Mouse (Mus musculus) testis, adult 2 months (tissue): ENCODE results near the gene Txn1. TPM values are rescaled to one million over a fixed set of nuclear protein-coding genes. Genes with fewer than 3 reads are reported as not detected.

Source experiments
- H3K27ac ChIP-seq: fragments of 200-500 bp; 2 replicates; pipeline ENCODE4 v1.5.1; 2012; ENCODE audit warnings: low read depth, low read length; ENCODE audit not compliant: control insufficient read depth, insufficient read depth
- H3K27me3 ChIP-seq: fragments of 200-500 bp; 2 replicates; pipeline ENCODE4 v1.6.1; 2012; ENCODE audit warnings: mild to moderate bottlenecking, low read length, moderate library complexity; ENCODE audit not compliant: control insufficient read depth, insufficient read depth
- H3K36me3 ChIP-seq: fragments of 200-500 bp; 2 replicates; pipeline ENCODE4 v1.6.1; 2012; ENCODE audit warnings: mild to moderate bottlenecking, low read length; ENCODE audit not compliant: control insufficient read depth, insufficient read depth
- H3K4me1 ChIP-seq: fragments of 200-500 bp; 2 replicates; pipeline ENCODE4 v1.6.1; 2012; ENCODE audit warnings: low read length; ENCODE audit not compliant: control insufficient read depth, insufficient read depth
- H3K4me3 ChIP-seq: fragments of 200-500 bp; 2 replicates; pipeline ENCODE4 v1.5.1; 2012; ENCODE audit warnings: low read depth, mild to moderate bottlenecking, low read length, moderate library complexity, mixed read lengths; ENCODE audit not compliant: control insufficient read depth
- CTCF ChIP-seq: fragments of 200-500 bp; IDR thresholded peaks from 2 replicates; pipeline ENCODE4 v1.5.1; 2012; ENCODE audit warnings: low read depth, mild to moderate bottlenecking, inconsistent platforms, low read length, moderate library complexity; ENCODE audit not compliant: control insufficient read depth, insufficient read depth, insufficient replicate concordance
- POLR2A ChIP-seq: fragments of 200-500 bp; IDR thresholded peaks from 2 replicates; pipeline ENCODE4 v1.6.1; 2012; ENCODE audit warnings: low read depth, mild to moderate bottlenecking, inconsistent platforms, low read length, moderate library complexity; ENCODE audit not compliant: control insufficient read depth
- polyA plus RNA-seq: library from polyadenylated mRNA; depleted of rRNA; stranded (reverse); fragments of >200 nt; gene quantifications from 2 replicates; pipeline ENCODE4 v1.2.3, GENCODE M21; 2012

Txn1 gene
- polyA plus RNA-seq, 1 experiment = 19.7 TPM

DNA sequence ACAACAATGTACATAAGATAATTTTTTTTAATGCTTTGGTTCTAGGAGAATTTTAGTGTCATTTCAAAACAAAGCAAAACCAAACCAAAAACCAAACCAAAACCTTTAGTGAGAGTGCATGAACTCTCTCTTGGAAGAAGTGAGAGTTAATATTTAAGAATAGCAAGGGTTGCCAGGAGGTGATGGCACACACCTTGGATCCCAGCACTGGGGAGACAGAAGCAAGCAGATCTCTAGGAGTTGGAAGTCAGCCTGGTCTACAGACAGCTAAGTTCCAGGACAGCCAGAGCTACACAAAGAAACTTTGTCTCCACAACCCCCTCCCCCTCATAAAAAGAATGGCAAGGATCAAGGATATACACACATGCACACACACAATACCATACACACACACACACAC, 43.2 kb downstream of the Txn1 start:
- no peak for TF ChIP-seq POLR2A
- H3K36me3 ChIP-seq = no peaks in the 10 kb centered on the region

DNA sequence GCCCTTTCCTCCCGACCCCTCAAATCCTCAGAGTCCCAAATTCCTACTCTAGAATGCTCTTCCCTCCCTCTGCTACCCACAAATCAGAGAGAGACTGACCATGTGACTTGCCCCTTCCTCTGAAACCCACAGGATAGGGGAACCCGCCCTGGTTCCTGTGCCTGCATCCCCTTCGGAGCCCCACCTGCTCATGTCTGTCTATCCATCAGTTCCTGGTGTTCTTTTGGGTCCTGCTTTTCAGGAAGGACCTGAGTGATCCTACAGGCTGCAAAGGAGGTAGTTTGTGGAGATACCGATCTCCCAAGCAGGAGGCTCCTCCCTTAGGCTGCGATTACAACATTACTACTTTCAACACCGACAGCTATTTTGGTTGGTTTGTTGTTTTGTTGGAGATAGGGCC, 47.4 kb downstream of the Txn1 start:
- no peak for TF ChIP-seq CTCF
- TF ChIP-seq POLR2A = no peak
- no peaks in the 10 kb centered on the region for H3K27me3 ChIP-seq
- no peaks in the 10 kb centered on the region; the same call in 1 of the 2 replicates for H3K4me1 ChIP-seq
- H3K36me3 ChIP-seq = no peaks in the 10 kb centered on the region
- H3K27ac ChIP-seq = no peak overlapping the region
- no peak overlapping the region for H3K4me3 ChIP-seq

More for the DNA sequence above, 43.2 kb downstream of the Txn1 start:
- Histone ChIP-seq H3K4me1 (peaks cover 17% of the 10 kb centered on the region), H3K4me3 (no peak overlapping the region), H3K27ac (no peak overlapping the region), H3K27me3 (no peaks in the 10 kb centered on the region)

DNA sequence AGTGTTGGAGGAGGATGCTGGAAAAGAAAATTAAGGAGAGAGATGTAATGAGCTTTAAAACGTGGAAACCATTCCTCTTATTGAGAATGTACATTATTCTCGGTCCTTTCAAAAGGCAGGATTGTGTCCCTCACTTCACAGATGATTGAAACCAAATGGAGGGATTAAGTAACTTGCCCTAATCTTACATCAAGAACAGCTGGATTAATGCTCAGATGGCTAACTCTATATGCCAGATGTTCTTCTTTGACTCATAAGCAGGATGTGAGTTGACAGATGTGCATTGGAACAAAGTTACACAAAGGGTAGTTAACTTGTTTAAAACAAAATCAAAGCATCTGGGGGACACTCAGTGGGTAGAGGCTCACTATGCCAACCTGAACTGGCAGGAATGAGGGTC, 49.5 kb downstream of the Txn1 start:
- Histone ChIP-seq H3K4me3 (no peak overlapping the region), H3K36me3 (no peaks in the 10 kb centered on the region), H3K4me1 (no peaks in the 10 kb centered on the region; the same call in none of the 2 replicates), H3K27me3 (no peaks in the 10 kb centered on the region), H3K27ac (no peak overlapping the region)
- TF ChIP-seq POLR2A (no peak), CTCF (no peak)

DNA sequence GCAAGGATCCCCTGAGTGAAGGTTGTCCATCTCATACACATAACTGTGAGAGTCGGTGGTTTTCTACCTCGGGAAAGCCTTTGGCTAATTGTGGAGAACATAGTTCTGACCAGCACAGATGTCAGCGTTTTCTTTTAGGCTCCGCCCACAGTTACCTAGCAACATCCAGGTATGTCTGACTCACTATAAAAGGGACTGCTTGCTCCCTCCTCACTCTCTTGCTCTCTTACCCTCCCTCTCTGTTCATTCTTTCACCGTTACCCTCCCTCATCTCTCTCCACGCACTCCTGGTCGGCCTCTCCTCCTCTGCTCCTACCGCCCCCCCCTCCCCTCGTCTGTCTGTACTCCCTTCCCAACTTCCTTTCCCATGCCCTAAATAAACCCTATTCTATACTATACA, 51.6 kb downstream of the Txn1 start:
- Histone ChIP-seq H3K27me3 (no peaks in the 10 kb centered on the region), H3K27ac (no peak overlapping the region), H3K36me3 (no peaks in the 10 kb centered on the region), H3K4me3 (no peak overlapping the region), H3K4me1 (no peaks in the 10 kb centered on the region; the same call in none of the 2 replicates)
- TF ChIP-seq CTCF (no peak), POLR2A (no peak)

DNA sequence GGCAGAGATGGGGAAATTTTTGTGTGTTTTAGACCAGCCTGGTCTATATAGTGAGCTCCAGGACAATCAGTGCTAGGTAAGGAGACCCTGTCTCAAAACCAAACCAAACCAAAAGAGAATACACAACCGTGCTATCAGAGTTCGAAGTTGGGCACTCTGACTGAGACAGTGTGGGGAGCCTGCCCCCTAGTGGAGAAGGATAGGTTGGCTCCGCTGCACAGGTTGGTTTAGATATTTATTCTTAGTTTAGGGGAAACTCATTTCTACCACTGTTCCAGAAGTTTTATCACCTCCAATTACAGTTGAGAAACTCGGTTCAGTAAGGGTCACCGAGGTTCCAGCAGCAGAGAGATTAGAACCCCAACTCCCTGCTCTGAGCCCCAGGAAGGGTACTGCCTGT, 52.0 kb downstream of the Txn1 start:
- Histone ChIP-seq H3K27ac (no peak overlapping the region), H3K4me3 (no peak overlapping the region), H3K4me1 (no peaks in the 10 kb centered on the region; the same call in none of the 2 replicates), H3K36me3 (no peaks in the 10 kb centered on the region), H3K27me3 (no peaks in the 10 kb centered on the region)
- TF ChIP-seq POLR2A = no peak
- TF ChIP-seq CTCF = peak; percentile 81; the same call in 1 of the 2 replicates

DNA sequence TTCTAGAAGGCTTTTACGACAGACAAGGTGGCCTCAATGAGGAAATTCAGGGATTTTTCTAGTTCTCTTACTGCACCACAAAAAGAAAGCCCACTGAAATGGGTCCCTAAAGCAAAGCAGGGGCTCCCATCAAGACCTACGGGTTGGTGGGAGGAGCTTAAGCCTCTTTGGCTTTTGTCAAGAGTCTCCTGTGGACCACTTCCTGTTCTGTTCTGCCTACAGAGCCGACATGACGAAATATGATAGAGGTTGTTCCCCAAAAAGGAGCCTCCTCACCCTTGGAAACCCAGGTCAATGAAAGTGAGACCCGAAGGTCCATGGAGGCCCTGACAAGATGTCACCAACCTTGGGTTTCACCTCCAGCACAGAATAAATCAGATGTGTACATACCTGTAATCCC, 53.6 kb downstream of the Txn1 start:
- no peak for TF ChIP-seq CTCF
- no peak for TF ChIP-seq POLR2A
- Histone ChIP-seq H3K36me3 (no peaks in the 10 kb centered on the region), H3K27ac (no peak overlapping the region), H3K4me3 (no peak overlapping the region), H3K27me3 (no peaks in the 10 kb centered on the region), H3K4me1 (no peaks in the 10 kb centered on the region; the same call in none of the 2 replicates)

DNA sequence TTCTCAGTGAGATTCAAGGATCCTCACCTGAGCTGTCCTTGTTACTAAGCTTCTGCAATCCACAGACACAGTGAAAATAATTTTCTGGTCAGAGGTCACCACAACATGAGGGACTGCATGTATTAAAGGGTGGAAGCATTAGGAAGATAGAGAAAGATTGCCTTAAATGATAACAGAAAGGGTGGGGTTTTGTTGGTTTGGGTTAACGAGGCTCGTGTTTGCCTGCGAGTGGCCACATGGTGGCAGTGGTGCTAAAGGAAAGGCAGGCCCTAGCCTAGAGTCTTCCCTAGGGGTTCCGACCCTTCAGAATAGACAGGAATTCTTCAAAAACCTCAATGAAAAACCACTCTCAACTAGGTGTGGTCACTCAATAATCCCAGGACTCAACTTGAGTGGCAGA, 55.0 kb downstream of the Txn1 start:
- Histone ChIP-seq H3K4me3 (no peak overlapping the region), H3K36me3 (no peaks in the 10 kb centered on the region), H3K27ac (no peak overlapping the region), H3K27me3 (no peaks in the 10 kb centered on the region), H3K4me1 (no peaks in the 10 kb centered on the region; the same call in none of the 2 replicates)
- no peak for TF ChIP-seq POLR2A
- peak; percentile 69; the same call in 1 of the 2 replicates for TF ChIP-seq CTCF

DNA sequence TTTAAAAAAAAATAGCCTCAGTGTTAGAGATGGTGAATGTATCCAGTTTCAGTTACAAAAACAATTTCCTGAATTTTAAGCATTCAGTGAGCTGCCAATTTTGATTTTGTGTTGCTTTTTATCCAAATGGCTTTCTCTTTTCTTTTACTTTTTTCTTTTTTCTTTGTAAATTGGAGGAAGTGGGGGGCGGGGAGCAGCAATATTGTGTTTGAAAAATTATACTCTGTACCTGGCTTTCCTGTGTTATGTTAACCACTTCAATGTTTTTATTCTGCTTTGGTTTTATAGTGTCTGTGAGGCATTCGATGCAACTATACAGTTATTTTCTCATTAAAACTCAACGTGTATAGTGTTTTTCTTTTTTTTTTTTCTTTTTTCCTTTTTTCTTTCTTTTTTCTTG, 59.6 kb downstream of the Txn1 start:
- TF ChIP-seq CTCF (no peak), POLR2A (no peak)
- Histone ChIP-seq H3K27ac (no peak overlapping the region), H3K4me1 (no peaks in the 10 kb centered on the region), H3K36me3 (no peaks in the 10 kb centered on the region), H3K27me3 (no peaks in the 10 kb centered on the region), H3K4me3 (no peak overlapping the region)
